Mouse (Mus musculus) midbrain, embryonic 11.5 days (tissue): ENCODE data around the gene Gm49321. TPM values are rescaled to one million over a fixed set of nuclear protein-coding genes. Genes with fewer than 3 reads are reported as not detected.

Source experiments
- ATAC-seq: fragments of 200-750 bp; cut with Nextera tagmentation; 2 replicates; pipeline ENCODE4 v1.8.0; 2017; ENCODE audit warnings: moderate TSS enrichment, moderate library complexity; ENCODE audit not compliant: low FRiP score
- DNase-seq: peaks from one replicate; pipeline ENCODE4 v3.0.0; 2015; ENCODE audit warnings: low spot score; ENCODE audit errors: missing footprints
- H3K27ac ChIP-seq: fragments of 300-500 bp; sonication (generic); 2 replicates; pipeline ENCODE4 v1.5.1; 2014; ENCODE audit warnings: low read depth, low read length
- H3K27me3 ChIP-seq: fragments of 300-500 bp; sonication (generic); 2 replicates; pipeline ENCODE4 v1.6.1; 2014; ENCODE audit warnings: mild to moderate bottlenecking, low read length, moderate library complexity, mixed read lengths; ENCODE audit not compliant: control insufficient read depth, insufficient read depth
- H3K36me3 ChIP-seq: fragments of 300-500 bp; sonication (generic); 2 replicates; pipeline ENCODE4 v1.6.1; 2014; ENCODE audit warnings: mild to moderate bottlenecking, low read length, moderate library complexity, mixed read lengths; ENCODE audit not compliant: control insufficient read depth, insufficient read depth
- H3K4me1 ChIP-seq: fragments of 300-500 bp; sonication (generic); 2 replicates; pipeline ENCODE4 v1.6.1; 2014; ENCODE audit warnings: low read length; ENCODE audit not compliant: control insufficient read depth, insufficient read depth
- H3K4me2 ChIP-seq: fragments of 300-500 bp; sonication (generic); 2 replicates; pipeline ENCODE4 v1.6.1; 2014; ENCODE audit warnings: mild to moderate bottlenecking, moderate library complexity
- H3K4me3 ChIP-seq: fragments of 300-500 bp; sonication (generic); 2 replicates; pipeline ENCODE4 v1.5.1; 2014; ENCODE audit warnings: low read depth, low read length
- H3K9ac ChIP-seq: fragments of 300-500 bp; sonication (generic); 2 replicates; pipeline ENCODE4 v1.6.1; 2014; ENCODE audit warnings: low read length
- H3K9me3 ChIP-seq: fragments of 300-500 bp; sonication (generic); 2 replicates; pipeline ENCODE4 v1.6.1; 2016; ENCODE audit warnings: low read length; ENCODE audit not compliant: control insufficient read depth
- WGBS: fragments of 180-500 bp; shearing (Covaris S2); extraction: QIAGEN DNeasy Blood & Tissue Kit; methylation state at CpG from one replicate; pipeline ENCODE4 v1.1.7; 2014; 5-methylcytosine and 5-hydroxymethylcytosine counted together
- polyA plus RNA-seq: library from polyadenylated mRNA; unstranded; fragments of >200 nt; fragmentation: Nextera tagmentation; extraction: Ambion mirVana; gene quantifications from 2 replicates; pipeline ENCODE4 v1.2.1, GENCODE M21; 2014

The Gm49321 gene
- polyA plus RNA-seq, 1 experiment from 2014 or later: 16.0 TPM

- no peak for DNase-seq
- 75% methylated on average over 5 of the region's 5 CpGs for WGBS
- no peak for ATAC-seq
- H3K9me3 ChIP-seq: no peaks in the 10 kb centered on the region
- H3K27ac ChIP-seq: no peak overlapping the region
- H3K4me3 ChIP-seq: no peak overlapping the region
- H3K36me3 ChIP-seq: no peaks in the 10 kb centered on the region
- no peaks in the 10 kb centered on the region for H3K4me1 ChIP-seq
- no peaks in the 10 kb centered on the region for H3K27me3 ChIP-seq
- no peak overlapping the region for H3K9ac ChIP-seq
- no peak overlapping the region for H3K4me2 ChIP-seq
Observed at GRCm38 (mm10) chr12:74015491-74015890, 78.0 kb downstream of the Gm49321 start.

Other genes starting within 250 kb of the Gm49321 start
- gene Hif1a, start 36.3 kb upstream of the Gm49321 start, polyA plus RNA-seq: 130 and 147 TPM in 2 replicates
- gene Snapc1, start 26.8 kb downstream of the Gm49321 start, polyA plus RNA-seq: 23.1 and 26.6 TPM in 2 replicates
- 6.5 and 7.0 TPM in 2 replicates for gene Syt16, start 60.0 kb downstream of the Gm49321 start, polyA plus RNA-seq